Mouse (Mus musculus) myocyte (in vitro differentiated cells): ENCODE results near the gene Camk1g.

Experiments
- E2F4 ChIP-seq: IDR thresholded peaks from one replicate; pipeline ENCODE4 v1.6.1; 2011; ENCODE audit warnings: mild to moderate bottlenecking, control low read depth, moderate library complexity; ENCODE audit not compliant: insufficient read depth
- POLR2A ChIP-seq: IDR thresholded peaks from one replicate; pipeline ENCODE4 v1.6.1; 2011; ENCODE audit warnings: low read depth, mild to moderate bottlenecking, control low read depth, moderate library complexity; ENCODE audit not compliant: insufficient read length
- TCF12 ChIP-seq: IDR thresholded peaks from one replicate; pipeline ENCODE4 v1.6.1; 2011; ENCODE audit warnings: mild to moderate bottlenecking, control low read depth; ENCODE audit not compliant: poor library complexity, insufficient read depth, severe bottlenecking

DNA sequence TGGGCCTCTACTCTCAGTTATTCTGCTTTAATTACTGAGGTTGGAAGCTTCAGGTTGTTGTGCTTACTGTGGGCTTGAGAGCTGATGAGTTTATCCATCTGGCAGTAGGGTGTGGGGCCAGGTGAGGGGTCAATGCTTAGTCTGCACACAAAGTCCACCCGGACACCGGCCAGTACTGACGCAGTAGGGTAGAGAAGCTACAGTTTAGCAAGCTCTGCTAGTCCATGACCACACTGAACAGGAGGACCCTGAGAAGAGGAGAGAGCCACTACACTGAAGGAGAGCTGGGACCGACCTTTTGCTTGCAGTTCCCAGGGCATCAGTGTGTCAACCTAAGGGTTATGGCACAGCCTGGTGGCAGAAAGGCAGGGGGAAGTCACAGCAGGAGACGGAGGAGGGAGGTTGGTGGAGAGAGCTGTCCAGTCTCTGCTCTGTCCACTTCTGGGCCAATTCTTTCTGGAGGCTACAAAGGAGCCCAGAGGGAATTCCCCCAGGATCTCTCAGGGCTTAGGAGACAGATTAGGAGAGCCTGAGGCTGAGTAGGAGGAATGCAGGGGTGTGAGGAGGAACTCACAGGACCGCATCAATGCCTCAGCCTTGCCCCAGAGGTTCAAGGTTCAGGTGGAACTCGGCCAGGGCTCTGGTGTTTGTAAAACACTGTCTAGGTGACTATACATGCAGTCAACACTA is 43.5 kb downstream of the Camk1g start:
- TF ChIP-seq TCF12, result no peak
- no peak for TF ChIP-seq POLR2A
- TF ChIP-seq E2F4, result no peak
